In genomic region chr5:80659043-80659442, GRCm38 (mm10) we compare ENCODE assay signal across 19 mouse cellular contexts.
DNase-seq lines count a peak whose midpoint lies in the region; ATAC-seq and TF ChIP-seq lines count a peak whose summit lies in the region.
"Had no signal": no experiment of that assay in that cellular context is flagged by ENCODE, and none has a peak within 500 bp of the region (broad histone marks: within the 10 kb centered on the region; RNA-seq: fewer than 3 reads in every experiment).

No protein-coding gene starts in this region.

- peak; percentile 31 for DNase-seq in kidney, postnatal 0 days (ENCODE audit: low spot score)
- no peak for DNase-seq in kidney, postnatal 4 days
- peak; percentile 42 for DNase-seq in 3T3-L1 (ENCODE audit: low read depth, low spot score)
- DNase-seq: B cell, adult 2 months; cerebellum, adult 18-20 months; gastrocnemius, adult 2 months; heart, adult 2 months; right cerebral cortex, postnatal 25 days; thymus, adult 2 months had no signal

- H3K27me3 ChIP-seq in forebrain, embryonic 13.5 days = no peaks in the 10 kb centered on the region
- H3K27me3 ChIP-seq in forebrain, embryonic 12.5 days = no peaks in the 10 kb centered on the region
- no peaks in the 10 kb centered on the region for H3K27me3 ChIP-seq in kidney, postnatal 0 days (ENCODE audit: insufficient read depth, low read length)
- no peaks in the 10 kb centered on the region for H3K27me3 ChIP-seq in intestine, embryonic 15.5 days (replicated peaks)
- no peaks in the 10 kb centered on the region for H3K27me3 ChIP-seq in hindbrain, embryonic 16.5 days (replicated peaks; ENCODE audit: control insufficient read depth, insufficient read depth, low read length)
- H3K27me3 ChIP-seq: limb, embryonic 12.5 days; megakaryocyte, embryonic 14.5 days; neural tube, embryonic 13.5 days had no signal

- no peak overlapping the region for H3K4me3 ChIP-seq in forebrain, embryonic 13.5 days
- no peak overlapping the region for H3K4me3 ChIP-seq in forebrain, embryonic 12.5 days (replicated peaks)
- H3K4me3 ChIP-seq in kidney, postnatal 0 days (replicated peaks; ENCODE audit: low read depth, low read length) = no peak overlapping the region
- no peak overlapping the region for H3K4me3 ChIP-seq in intestine, embryonic 15.5 days (replicated peaks)
- no peak overlapping the region for H3K4me3 ChIP-seq in hindbrain, embryonic 16.5 days (ENCODE audit: low read length)
- H3K4me3 ChIP-seq: gastrocnemius, adult 2 months; heart, adult 2 months; left cerebral cortex, adult 2 months; limb, embryonic 12.5 days; megakaryocyte, embryonic 14.5 days; neural tube, embryonic 13.5 days had no signal

- peak; percentile 66 for ATAC-seq in forebrain, embryonic 13.5 days
- no peak for ATAC-seq in forebrain, embryonic 12.5 days (ENCODE audit: low FRiP score)
- ATAC-seq in kidney, postnatal 0 days (replicated peaks; ENCODE audit: low FRiP score, low read depth) = no peak
- peak; percentile 39; the same call in 1 of the 2 replicates for ATAC-seq in intestine, embryonic 15.5 days
- no peak for ATAC-seq in activated CD4-positive, CD25-positive, alpha-beta regulatory T cell, adult 4 months
- no peak for ATAC-seq in hindbrain, embryonic 16.5 days

- WGBS in forebrain, embryonic 13.5 days = 68% methylated on average over 5 of the region's 5 CpGs
- WGBS in forebrain, embryonic 12.5 days = 78% methylated on average over 5 of the region's 5 CpGs
- 61% methylated on average over 5 of the region's 5 CpGs for WGBS in kidney, postnatal 0 days
- 25% methylated on average over 5 of the region's 5 CpGs for WGBS in intestine, embryonic 15.5 days
- 58% methylated on average over 5 of the region's 5 CpGs for WGBS in hindbrain, embryonic 16.5 days

- H3K4me2 ChIP-seq in forebrain, embryonic 13.5 days = no peak overlapping the region
- H3K4me2 ChIP-seq in forebrain, embryonic 12.5 days = no peak overlapping the region
- H3K4me2 ChIP-seq in kidney, postnatal 0 days (ENCODE audit: low read length) = no peak overlapping the region
- no peak overlapping the region for H3K4me2 ChIP-seq in intestine, embryonic 15.5 days (replicated peaks)
- H3K4me2 ChIP-seq in hindbrain, embryonic 16.5 days (ENCODE audit: low read length) = no peak overlapping the region
- H3K4me2 ChIP-seq: limb, embryonic 12.5 days; neural tube, embryonic 13.5 days had no signal

- no peak overlapping the region for H3K27ac ChIP-seq in forebrain, embryonic 13.5 days
- no peak overlapping the region for H3K27ac ChIP-seq in forebrain, embryonic 12.5 days
- no peak overlapping the region for H3K27ac ChIP-seq in kidney, postnatal 0 days
- no peak overlapping the region for H3K27ac ChIP-seq in intestine, embryonic 15.5 days
- H3K27ac ChIP-seq in hindbrain, embryonic 16.5 days (ENCODE audit: low read depth, low read length) = no peak overlapping the region
- H3K27ac ChIP-seq: gastrocnemius, adult 2 months; heart, adult 2 months; left cerebral cortex, adult 2 months; limb, embryonic 12.5 days; liver, embryonic 14.5 days; neural tube, embryonic 13.5 days had no signal

- no peaks in the 10 kb centered on the region for H3K9me3 ChIP-seq in forebrain, embryonic 13.5 days (replicated peaks)
- no peaks in the 10 kb centered on the region for H3K9me3 ChIP-seq in forebrain, embryonic 12.5 days
- H3K9me3 ChIP-seq in kidney, postnatal 0 days (replicated peaks; ENCODE audit: low read length) = no peaks in the 10 kb centered on the region
- no peaks in the 10 kb centered on the region for H3K9me3 ChIP-seq in intestine, embryonic 15.5 days
- H3K9me3 ChIP-seq in hindbrain, embryonic 16.5 days (ENCODE audit: control insufficient read depth, low read length) = no peaks in the 10 kb centered on the region
- H3K9me3 ChIP-seq: limb, embryonic 12.5 days; megakaryocyte, embryonic 14.5 days; neural tube, embryonic 13.5 days had no signal

- no peaks in the 10 kb centered on the region; the same call in 1 of the 2 replicates for H3K4me1 ChIP-seq in forebrain, embryonic 13.5 days
- no peaks in the 10 kb centered on the region for H3K4me1 ChIP-seq in forebrain, embryonic 12.5 days
- no peaks in the 10 kb centered on the region for H3K4me1 ChIP-seq in kidney, postnatal 0 days (replicated peaks; ENCODE audit: insufficient read depth, low read length)
- no peaks in the 10 kb centered on the region for H3K4me1 ChIP-seq in intestine, embryonic 15.5 days (replicated peaks)
- H3K4me1 ChIP-seq in hindbrain, embryonic 16.5 days (ENCODE audit: control insufficient read depth, insufficient read depth, low read depth, low read length) = no peaks in the 10 kb centered on the region
- H3K4me1 ChIP-seq: limb, embryonic 12.5 days; megakaryocyte, embryonic 14.5 days; neural tube, embryonic 13.5 days had no signal

- no peaks in the 10 kb centered on the region for H3K36me3 ChIP-seq in forebrain, embryonic 13.5 days (ENCODE audit: poor library complexity, severe bottlenecking)
- no peaks in the 10 kb centered on the region for H3K36me3 ChIP-seq in forebrain, embryonic 12.5 days (replicated peaks)
- no peaks in the 10 kb centered on the region for H3K36me3 ChIP-seq in kidney, postnatal 0 days (ENCODE audit: insufficient read depth, low read length)
- no peaks in the 10 kb centered on the region for H3K36me3 ChIP-seq in intestine, embryonic 15.5 days
- no peaks in the 10 kb centered on the region for H3K36me3 ChIP-seq in hindbrain, embryonic 16.5 days (ENCODE audit: control insufficient read depth, insufficient read depth, low read length)
- H3K36me3 ChIP-seq: limb, embryonic 12.5 days; neural tube, embryonic 13.5 days had no signal

- H3K9ac ChIP-seq in forebrain, embryonic 13.5 days = no peak overlapping the region
- H3K9ac ChIP-seq in forebrain, embryonic 12.5 days = no peak overlapping the region
- H3K9ac ChIP-seq in kidney, postnatal 0 days (ENCODE audit: low read depth, low read length) = no peak overlapping the region
- H3K9ac ChIP-seq in intestine, embryonic 15.5 days = no peak overlapping the region
- H3K9ac ChIP-seq in hindbrain, embryonic 16.5 days (ENCODE audit: low read depth, low read length) = no peak overlapping the region
- H3K9ac ChIP-seq: limb, embryonic 12.5 days; liver, embryonic 14.5 days; neural tube, embryonic 13.5 days had no signal

- TF ChIP-seq CTCF in kidney, postnatal 0 days (IDR thresholded peaks at IDR 0.05; ENCODE audit: low read depth) = no peak

Comparison
In these comparisons a context has a peak if more than half of its experiments do, and no peak if none do; other contexts are left out.
1. ATAC-seq: peak in forebrain, embryonic 13.5 days (single experiment) and intestine, embryonic 15.5 days (single experiment); none in forebrain, embryonic 12.5 days (single experiment), kidney, postnatal 0 days (single experiment), activated CD4-positive, CD25-positive, alpha-beta regulatory T cell, adult 4 months (single experiment) and hindbrain, embryonic 16.5 days (single experiment).
2. DNase-seq: peak in kidney, postnatal 0 days (single experiment) and 3T3-L1 (single experiment); none in kidney, postnatal 4 days (0 of 2).